Mouse (Mus musculus) G1E (cell line): ENCODE measurements around the gene Auts2. TPM values are rescaled to one million over a fixed set of nuclear protein-coding genes. Genes with fewer than 3 reads are reported as not detected.

Source experiments
- ATAC-seq: 2 replicates; pipeline ENCODE4 v1.8.0; 2016; ENCODE audit warnings: mild to moderate bottlenecking; ENCODE audit not compliant: insufficient number of reproducible peaks, poor library complexity, low FRiP score, severe bottlenecking; ENCODE audit errors: extremely low read depth
- DNase-seq: peaks from one replicate; pipeline ENCODE4 v3.0.0; 2012; ENCODE audit warnings: low spot score
- H3K27me3 ChIP-seq: 2 replicates; pipeline ENCODE4 v1.6.1; 2012; ENCODE audit warnings: mild to moderate bottlenecking, low read length, inconsistent platforms; ENCODE audit not compliant: insufficient read depth
- H3K36me3 ChIP-seq: replicated peaks from 2 replicates; pipeline ENCODE3; 2012; ENCODE audit warnings: mild to moderate bottlenecking, inconsistent platforms
- H3K4me1 ChIP-seq: 2 replicates; pipeline ENCODE4 v1.6.1; 2012; ENCODE audit warnings: low read depth, low read length, inconsistent platforms, mixed read lengths; ENCODE audit not compliant: insufficient read depth
- H3K4me3 ChIP-seq: 2 replicates; pipeline ENCODE4 v1.5.1; 2012; ENCODE audit warnings: low read depth, mild to moderate bottlenecking, inconsistent platforms, low read length, moderate library complexity, mixed read lengths
- H3K9me3 ChIP-seq: replicated peaks from 2 replicates; pipeline ENCODE4 v1.6.1; 2012; ENCODE audit warnings: inconsistent platforms
- CTCF ChIP-seq: IDR thresholded peaks from 2 replicates; pipeline ENCODE4 v1.5.1; 2012; ENCODE audit warnings: low read depth, low read length, inconsistent platforms, mixed read lengths
- GATA1 ChIP-seq: IDR thresholded peaks from 2 replicates; pipeline ENCODE4 v1.6.1; 2012; ENCODE audit warnings: borderline replicate concordance, low read length, inconsistent platforms, mixed read lengths
- GATA2 ChIP-seq: IDR thresholded peaks from 2 replicates; pipeline ENCODE4 v1.6.1; 2012; ENCODE audit warnings: low read depth, low read length, inconsistent platforms, borderline replicate concordance
- POLR2AphosphoS5 ChIP-seq: IDR thresholded peaks from 2 replicates; pipeline ENCODE4 v1.6.1; 2012; ENCODE audit warnings: low read depth, low read length, inconsistent platforms; ENCODE audit not compliant: insufficient replicate concordance
- TAL1 ChIP-seq: conservative IDR thresholded peaks from 2 replicates; pipeline ENCODE4 v1.6.1; 2012; ENCODE audit warnings: low read depth, low read length, inconsistent platforms, mixed read lengths
- polyA plus RNA-seq: library from polyadenylated mRNA; stranded (reverse); fragments of >175 nt; gene quantifications from 2 replicates; pipeline ENCODE4 v1.2.3, GENCODE M21; 2012
- total RNA-seq, 2 experiments: library from RNA; stranded (forward) in 1 of 2; stranded (reverse) in 1 of 2; fragments of 200-1000 nt in 1 of 2; fragments of >200 nt in 1 of 2; fragmentation: Nextera tagmentation in 1 of 2; gene quantifications; 2 replicates each; pipeline ENCODE4 v1.2.3; 2014 to 2017

The Auts2 gene
- total and polyA plus RNA-seq, 3 experiments: 0.09 to 1.3 (median 0.90) TPM

DNA sequence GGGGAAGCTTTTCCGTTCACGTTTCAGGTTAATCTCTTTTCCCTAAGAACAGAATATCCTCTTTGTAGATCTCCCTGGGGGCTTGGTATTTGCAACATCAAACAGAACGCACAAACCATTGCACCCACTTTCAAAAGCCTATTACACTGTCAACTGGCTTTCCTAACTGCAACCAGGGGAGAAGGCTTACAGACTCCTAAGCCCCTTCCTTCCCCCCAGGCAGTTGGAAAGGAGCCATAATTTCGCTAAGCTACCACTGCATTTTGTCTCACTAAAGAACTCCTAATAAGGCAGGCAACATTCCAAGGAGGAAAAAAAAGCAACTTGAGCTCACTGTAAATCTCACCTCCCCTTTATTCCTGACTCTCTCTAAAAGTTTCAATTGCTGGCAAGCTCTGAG, 470.8 kb downstream of the Auts2 start:
- no peak for ATAC-seq
- no peak for TF ChIP-seq GATA1
- TF ChIP-seq TAL1: no peak
- TF ChIP-seq POLR2AphosphoS5: no peak
- no peak for TF ChIP-seq CTCF
- TF ChIP-seq GATA2: no peak
- H3K9me3 ChIP-seq: peaks cover 15% of the 10 kb centered on the region; the same call in 1 of the 2 replicates

DNA sequence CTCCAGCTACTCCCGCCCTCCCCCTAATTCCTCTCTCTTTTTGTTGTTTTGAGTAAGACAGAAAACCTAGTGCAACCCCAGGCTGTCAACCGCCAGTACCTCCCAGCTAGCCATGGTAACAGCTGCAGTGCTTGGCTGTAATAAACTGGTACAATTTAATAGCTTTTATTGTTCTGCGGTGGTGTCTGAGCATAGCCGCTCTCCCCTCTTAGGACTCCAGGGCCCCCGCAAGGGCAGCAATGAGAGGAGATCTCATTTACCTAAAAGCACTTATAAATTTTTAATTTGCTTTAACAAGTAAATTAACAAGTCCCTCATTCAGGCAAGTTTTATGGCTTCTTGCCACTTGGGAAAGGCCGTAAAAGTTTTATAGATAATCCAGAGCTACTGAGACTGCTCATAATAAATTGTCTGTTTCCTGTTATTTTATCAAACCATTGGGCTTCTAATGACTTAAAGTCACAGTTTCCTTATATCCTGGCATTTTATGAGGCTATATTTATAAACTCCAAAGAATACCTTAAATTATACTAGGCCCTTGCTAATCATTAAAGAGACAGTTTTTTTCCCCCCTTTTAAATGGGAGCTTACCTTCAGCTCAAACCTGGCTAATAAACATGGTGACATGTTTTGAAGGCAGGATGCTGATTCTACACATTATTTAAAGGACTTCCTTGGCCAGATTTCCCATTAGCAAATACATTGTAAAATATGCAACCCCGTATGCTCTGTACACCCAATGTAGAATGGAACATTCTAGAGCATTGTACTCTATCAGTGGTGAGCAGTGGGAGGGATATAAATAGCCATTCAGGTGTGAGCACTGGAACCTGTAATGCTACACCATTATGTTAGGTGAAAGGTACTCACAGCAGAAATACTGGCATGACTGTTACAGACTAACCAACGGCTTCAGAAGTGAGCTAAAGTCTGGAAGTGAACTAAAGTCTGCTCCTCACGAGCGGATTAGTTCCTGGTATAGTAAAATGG, 475.1 kb downstream of the Auts2 start:
- no peaks in the 10 kb centered on the region for H3K4me1 ChIP-seq
- no peaks in the 10 kb centered on the region for H3K36me3 ChIP-seq
- H3K4me3 ChIP-seq: no peak overlapping the region
- H3K27me3 ChIP-seq: no peaks in the 10 kb centered on the region
- peaks cover 17% of the 10 kb centered on the region; the same call in 1 of the 2 replicates for H3K9me3 ChIP-seq
- no peak for TF ChIP-seq POLR2AphosphoS5
- no peak for TF ChIP-seq GATA2
- no peak for TF ChIP-seq TAL1
- no peak for TF ChIP-seq GATA1
- no peak for TF ChIP-seq CTCF
- no peak for ATAC-seq
- DNase-seq: no peak

More for the DNA sequence above, 470.8 kb downstream of the Auts2 start:
- Histone ChIP-seq H3K27me3 (no peaks in the 10 kb centered on the region), H3K4me3 (no peak overlapping the region), H3K36me3 (no peaks in the 10 kb centered on the region), H3K4me1 (no peaks in the 10 kb centered on the region)
- no peak for DNase-seq

- H3K4me3 ChIP-seq: no peak overlapping the region
- no peaks in the 10 kb centered on the region for H3K27me3 ChIP-seq
- DNase-seq (no peak), ATAC-seq (no peak)
- no peaks in the 10 kb centered on the region for H3K36me3 ChIP-seq
- TF ChIP-seq GATA1: no peak
- TF ChIP-seq CTCF: no peak
- no peak for TF ChIP-seq POLR2AphosphoS5
- no peak for TF ChIP-seq GATA2
- H3K9me3 ChIP-seq: peaks cover 17% of the 10 kb centered on the region
- H3K4me1 ChIP-seq: no peaks in the 10 kb centered on the region
These were observed 483.0 kb downstream of the Auts2 start for GRCm38 (mm10) chr5:132060116-132060515.

- no peaks in the 10 kb centered on the region for H3K27me3 ChIP-seq
- no peaks in the 10 kb centered on the region for H3K4me1 ChIP-seq
- no peaks in the 10 kb centered on the region for H3K36me3 ChIP-seq
- peaks cover 20% of the 10 kb centered on the region for H3K9me3 ChIP-seq
- no peak for TF ChIP-seq CTCF
- no peak for TF ChIP-seq GATA1
- no peak for TF ChIP-seq POLR2AphosphoS5
- no peak for TF ChIP-seq TAL1
- no peak for TF ChIP-seq GATA2
- no peak overlapping the region for H3K4me3 ChIP-seq
- ATAC-seq: no peak
- no peak for DNase-seq
These were observed 490.5 kb downstream of the Auts2 start for GRCm38 (mm10) chr5:132052637-132053036.

DNA sequence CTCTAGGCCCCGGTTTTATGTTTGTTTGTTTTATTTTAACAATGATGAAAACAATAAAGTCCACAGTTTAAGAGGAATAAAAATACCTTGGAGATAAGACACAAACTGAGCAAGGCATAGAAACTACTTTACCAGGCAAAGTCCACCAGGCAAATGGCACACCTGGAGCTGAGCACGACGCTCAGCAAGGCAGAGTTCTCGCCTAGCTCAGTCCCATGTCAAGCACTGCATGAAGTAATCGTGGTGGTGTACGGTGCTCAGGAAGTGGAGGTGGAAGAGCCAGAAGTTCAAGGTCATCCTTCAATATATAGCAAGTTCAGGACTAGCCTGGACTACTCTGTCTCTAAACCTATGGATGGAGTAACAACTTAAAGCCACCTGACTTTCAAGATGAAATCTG, 503.6 kb downstream of the Auts2 start:
- TF ChIP-seq TAL1 (no peak), GATA1 (no peak), POLR2AphosphoS5 (no peak), GATA2 (no peak), CTCF (no peak)
- Histone ChIP-seq H3K36me3 (no peaks in the 10 kb centered on the region), H3K9me3 (peaks cover 16% of the 10 kb centered on the region), H3K4me1 (no peaks in the 10 kb centered on the region), H3K4me3 (no peak overlapping the region), H3K27me3 (no peaks in the 10 kb centered on the region)
- DNase-seq (no peak), ATAC-seq (no peak)

DNA sequence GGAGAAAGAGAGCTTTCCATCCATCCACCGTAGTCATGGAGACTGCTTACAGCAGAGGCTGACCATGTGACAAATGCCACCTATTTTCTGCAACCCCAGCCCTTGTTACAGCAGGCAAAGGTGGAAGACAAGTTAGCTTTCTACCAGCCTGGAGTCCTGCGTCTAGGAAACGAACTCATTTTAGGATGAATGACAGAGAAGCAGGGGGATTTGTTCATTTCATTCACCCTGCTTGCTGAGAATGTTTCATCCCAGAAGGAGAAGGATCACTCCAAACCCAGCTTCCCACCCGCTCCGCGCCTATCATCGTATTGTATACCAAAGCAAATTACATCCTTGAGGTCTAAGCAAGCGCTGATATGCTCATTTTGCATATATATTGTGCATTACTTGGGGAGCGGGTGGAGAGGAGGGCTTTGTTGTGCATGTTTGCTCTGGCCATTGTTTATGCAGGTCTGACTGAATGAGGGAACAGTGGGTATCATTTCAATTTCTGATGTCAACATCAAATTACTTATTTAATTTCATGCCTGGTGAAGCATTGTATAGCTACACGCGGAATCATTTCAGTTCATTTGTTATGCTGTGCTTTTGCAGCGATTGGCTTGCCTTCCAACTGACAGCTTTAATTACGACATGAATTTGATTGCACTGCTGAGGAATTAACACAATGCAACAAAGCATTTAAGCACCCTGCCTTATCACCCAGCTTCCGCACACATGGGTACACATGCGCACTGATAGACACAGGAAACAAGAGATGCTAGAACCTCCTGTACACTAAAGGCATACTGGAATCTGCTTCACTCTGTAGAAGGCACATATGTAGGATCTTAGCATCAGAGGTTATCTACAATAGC, 509.4 kb downstream of the Auts2 start:
- no peaks in the 10 kb centered on the region for H3K36me3 ChIP-seq
- H3K4me3 ChIP-seq: no peak overlapping the region
- TF ChIP-seq GATA2: no peak
- TF ChIP-seq GATA1: no peak
- TF ChIP-seq TAL1: no peak
- TF ChIP-seq POLR2AphosphoS5: no peak
- TF ChIP-seq CTCF: no peak
- DNase-seq: no peak
- H3K9me3 ChIP-seq: peaks cover 42% of the 10 kb centered on the region
- no peaks in the 10 kb centered on the region for H3K4me1 ChIP-seq
- H3K27me3 ChIP-seq: no peaks in the 10 kb centered on the region
- no peak for ATAC-seq
